Mouse (Mus musculus) CD4-positive, CD25-positive, alpha-beta regulatory T cell, adult 2 months (primary cell): ENCODE results near the gene Sorcs2.

Experiments
- DNase-seq: peaks from one replicate; pipeline ENCODE4 v3.0.0-alpha.2; 2012; ENCODE audit warnings: low read depth, low spot score

Sorcs2 gene

DNA sequence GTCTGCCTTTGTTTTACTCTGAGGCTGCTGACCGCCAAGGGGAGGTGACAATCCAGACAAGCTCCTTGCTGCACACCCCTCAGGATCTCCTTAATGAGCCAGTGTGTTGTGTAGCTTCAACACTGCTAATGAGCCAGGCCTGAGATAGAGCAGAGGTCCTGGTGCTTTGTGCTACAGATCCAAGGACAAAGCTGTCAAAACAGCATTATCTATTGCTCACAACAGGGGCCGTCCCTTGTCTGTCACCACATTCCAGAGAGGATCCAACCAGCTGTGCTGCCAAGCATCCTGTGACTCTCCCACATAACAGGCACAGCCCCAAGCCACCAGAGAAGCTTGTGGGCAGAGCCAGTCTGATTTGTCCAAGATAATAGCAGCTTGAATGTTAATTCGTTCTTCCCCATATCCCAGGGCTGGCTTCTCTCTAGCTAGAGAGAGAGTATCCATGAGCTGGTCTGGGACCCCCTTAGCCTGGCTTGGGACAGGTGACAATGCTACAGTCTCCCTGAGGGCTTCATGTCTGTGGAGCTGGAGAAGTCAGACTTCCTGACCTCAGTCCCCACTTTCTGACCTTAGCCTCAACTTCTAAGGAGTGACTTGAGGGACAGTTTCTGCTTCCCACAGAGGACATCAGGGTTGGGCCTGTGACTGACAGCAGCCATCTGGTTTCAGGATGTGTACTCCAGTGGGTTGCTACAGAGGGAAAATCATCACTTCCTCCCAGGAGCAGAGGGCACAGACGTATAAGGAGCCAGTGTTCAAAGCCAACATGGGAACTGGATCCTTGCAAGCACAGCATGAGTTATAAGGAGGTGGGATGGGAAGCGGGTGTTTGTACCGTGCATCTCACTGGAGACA, 328.2 kb downstream of the Sorcs2 start:
- DNase-seq, result no peak

DNA sequence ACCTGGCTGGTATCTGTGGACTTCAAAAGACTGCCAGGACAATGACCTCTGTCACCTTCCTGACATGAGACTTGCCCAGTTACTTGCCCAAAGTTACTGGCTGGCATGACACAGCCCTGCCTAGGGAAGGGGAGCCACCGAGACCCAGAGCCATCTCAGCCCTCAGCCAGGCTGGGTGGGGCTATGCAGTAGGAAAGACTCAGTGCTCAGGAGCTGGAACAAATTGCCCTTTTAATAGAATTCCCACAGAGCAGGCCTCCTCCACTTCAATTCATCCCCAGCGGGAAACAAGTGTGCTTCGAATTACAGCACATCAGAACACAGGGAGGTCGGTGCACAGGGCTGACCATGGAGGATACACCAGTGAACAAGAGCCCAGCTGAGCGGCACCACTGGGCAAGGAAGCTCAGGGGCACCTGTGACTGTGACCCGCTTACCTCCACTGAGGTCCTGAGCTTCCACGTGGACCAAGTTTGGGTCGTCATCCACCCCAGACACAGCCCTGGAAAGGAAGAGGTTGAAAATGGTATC, 330.2 kb downstream of the Sorcs2 start:
- no peak for DNase-seq

DNA sequence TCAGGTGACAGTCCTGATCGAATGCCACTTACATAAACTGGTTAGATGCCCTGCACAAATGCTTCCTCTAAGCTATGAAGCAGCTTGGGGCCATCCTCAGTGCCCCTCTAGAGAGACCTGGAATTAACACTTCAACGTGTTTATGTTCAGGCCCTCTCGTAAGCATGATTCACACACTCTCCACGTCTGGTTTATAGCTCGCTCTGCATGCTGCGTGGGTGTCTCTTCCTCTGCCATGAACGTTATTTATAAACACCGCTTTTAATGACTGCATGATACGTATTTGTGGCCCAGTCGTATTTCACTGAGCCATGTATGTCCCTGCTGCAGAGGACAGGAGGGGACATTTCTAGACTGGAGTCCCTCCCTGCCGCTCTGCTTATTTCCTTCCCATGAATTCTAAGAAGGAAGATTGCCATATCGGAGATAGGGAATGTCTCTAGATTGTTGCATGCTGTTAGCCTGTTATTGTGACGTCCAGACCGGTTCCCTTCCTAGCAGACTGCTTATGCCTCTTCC, 340.1 kb downstream of the Sorcs2 start:
- no peak for DNase-seq

DNA sequence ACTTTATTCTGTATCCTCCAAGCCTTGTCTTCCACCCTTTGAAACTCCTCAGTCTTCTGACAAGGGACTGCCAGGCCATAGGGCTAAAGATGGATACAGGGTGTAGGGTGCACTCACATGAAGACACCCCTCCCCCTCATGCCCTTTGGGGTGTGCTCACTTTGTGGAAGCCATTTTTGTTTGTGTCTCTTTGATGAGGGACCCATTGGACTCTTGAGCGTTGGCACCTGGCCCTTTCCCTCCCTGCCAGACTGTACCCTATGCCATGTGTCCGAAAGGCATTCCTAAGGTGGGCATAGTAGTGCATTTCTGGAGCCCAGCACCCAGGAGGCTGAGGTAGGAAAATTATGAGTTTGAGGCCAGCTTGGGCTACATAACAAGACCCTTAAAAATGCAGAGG, 341.0 kb downstream of the Sorcs2 start:
- no peak for DNase-seq

DNA sequence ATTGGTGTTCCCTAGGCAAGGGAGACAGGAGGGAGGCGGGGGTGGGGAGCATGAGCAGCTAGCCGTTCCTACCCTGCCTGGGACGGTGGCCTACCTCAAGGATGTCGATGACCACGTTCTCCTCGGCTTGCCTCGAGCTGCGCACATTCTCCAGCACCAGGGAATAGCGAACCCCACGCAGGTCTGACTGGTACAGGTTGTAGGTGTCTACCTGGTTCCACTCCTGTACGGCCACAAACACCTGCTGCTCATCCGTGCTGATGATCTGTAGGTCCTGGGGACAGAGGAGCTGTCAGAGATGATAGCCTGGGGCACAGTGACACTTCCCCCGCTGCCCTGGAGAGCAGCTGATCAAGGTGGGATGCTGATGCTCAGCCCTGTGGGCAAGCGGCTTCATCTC, 342.1 kb downstream of the Sorcs2 start:
- no peak for DNase-seq

DNA sequence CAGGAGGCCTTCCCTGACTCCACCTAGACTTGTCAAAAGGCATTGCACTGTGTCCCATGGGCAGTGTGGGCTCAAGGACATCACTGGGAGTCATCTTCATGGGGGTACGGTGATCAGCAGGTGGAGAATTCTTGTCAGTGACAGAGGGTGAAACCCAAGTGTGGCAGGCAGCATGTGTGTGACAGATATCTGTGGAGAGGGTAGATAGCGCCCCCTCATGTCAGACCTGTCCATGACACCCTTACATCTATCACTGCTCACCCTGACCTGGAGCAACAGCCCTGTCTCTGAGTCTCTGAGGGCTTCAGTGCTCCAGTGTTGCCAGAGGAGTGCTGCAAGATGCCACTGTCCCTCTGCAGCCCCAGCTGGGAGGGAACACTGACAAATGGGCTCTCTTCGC, 343.4 kb downstream of the Sorcs2 start:
- peak; percentile 47 for DNase-seq

DNA sequence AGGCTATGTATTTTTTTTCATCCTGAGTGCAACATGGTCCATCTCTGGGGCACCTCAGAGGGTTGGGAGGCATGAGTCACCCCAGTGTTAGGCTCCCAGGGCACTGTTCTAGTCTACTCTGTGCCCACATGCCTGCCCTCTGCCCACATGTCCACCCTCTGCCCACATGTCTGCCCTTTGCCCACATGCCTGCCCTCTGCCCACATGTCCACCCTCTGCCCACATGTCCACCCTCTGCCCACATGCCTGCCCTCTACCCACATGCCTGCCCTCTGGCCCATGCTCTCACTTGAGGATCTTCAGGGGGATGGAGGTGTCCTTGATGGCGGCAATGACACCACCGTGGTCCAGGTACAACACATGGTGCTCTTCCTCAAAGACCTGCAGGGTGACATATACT, 354.8 kb downstream of the Sorcs2 start:
- DNase-seq, result no peak

DNA sequence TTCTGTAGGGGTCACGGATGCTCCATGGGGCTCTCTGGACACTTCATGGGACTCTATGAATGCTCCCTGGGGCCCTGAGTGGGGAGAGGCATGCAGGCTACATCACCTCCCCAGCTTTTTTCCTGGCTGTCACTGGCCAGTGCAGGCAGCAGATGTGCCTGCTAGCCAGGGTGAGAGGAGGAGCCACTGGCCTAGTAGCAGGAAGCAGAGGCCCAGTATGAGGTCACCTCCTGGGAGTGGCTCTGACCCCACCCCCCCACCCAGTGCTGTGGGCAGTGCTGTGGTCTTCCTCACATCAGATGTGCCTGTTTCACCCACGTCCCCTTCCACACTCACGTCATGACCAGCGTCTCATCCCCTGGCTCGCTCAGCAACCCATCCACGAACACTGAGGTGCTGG, 356.2 kb downstream of the Sorcs2 start:
- no peak for DNase-seq

DNA sequence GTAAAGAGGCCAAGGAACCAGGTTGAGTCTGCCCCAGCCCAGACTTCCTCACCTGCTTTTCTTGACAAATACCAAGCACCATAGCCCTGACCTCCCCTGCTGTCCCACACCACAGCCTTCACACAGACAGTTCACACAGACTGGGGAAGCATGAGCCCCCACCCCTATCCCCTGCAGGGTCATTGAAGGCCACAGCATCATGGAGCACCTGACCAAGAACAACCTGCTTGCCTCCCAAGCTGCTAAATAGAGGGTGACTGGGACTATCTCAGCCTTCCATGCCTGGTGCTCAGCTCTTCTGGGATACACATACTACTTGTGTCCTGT, 356.7 kb downstream of the Sorcs2 start:
- no peak for DNase-seq

DNA sequence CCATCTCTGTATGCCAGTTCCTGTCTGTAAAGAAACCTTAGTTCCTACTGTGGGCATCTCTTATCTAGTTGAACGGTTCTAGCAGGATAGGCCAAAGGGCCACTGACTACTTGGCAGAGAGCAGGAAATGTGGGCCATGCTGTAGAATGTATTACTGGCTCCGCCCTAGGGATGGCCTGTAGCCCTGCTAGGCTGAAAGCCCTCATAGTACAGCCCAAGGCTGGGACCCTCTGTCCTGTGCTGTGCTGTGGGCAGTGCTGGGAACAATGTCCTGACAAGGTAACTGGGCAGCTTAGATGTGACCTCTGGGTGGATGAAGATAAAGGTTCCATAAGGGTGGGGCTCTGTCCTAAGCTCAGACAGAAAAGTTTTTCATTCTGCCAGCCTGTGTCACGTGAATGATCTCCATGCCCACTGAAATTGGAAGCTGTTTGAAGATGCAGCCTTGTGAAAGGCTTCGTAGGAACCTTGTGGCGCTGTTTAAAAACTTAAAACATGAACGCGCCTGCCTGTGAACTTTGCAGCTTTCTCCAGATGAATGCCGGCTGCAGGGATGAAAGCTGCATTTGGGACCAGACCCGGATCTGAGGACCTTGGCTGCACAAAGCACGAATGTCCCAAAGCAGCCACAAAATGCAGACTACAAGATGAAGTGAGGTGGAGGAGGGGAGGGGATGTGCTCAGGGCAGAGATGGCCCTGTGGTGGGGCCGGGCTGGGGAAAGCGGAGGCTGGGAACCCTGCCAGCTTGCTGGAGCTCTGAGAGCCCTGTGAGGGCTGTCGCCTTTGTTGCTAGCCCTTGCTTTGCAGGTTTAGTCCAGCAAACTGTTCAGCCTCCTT, 357.3 kb downstream of the Sorcs2 start:
- DNase-seq, result no peak

DNA sequence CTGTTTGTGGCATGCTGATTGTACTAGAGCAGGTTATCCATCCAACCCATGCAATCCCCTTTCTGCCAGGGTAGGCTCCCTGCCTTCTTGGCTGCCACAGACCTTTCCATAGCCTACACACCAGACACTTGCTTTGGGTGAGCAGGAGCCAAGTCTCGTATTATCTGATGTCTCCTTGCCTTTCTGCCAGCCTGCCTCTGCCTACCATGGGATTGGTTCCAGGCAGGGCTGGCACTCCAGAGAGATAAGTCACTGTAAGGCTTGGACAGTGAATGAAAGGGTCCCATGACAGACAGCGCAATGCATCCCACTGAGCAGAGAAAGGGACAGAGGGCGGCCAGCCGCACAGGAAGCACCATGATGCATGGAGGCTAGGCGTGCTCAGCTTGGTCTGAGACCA, 358.3 kb downstream of the Sorcs2 start:
- no peak for DNase-seq

DNA sequence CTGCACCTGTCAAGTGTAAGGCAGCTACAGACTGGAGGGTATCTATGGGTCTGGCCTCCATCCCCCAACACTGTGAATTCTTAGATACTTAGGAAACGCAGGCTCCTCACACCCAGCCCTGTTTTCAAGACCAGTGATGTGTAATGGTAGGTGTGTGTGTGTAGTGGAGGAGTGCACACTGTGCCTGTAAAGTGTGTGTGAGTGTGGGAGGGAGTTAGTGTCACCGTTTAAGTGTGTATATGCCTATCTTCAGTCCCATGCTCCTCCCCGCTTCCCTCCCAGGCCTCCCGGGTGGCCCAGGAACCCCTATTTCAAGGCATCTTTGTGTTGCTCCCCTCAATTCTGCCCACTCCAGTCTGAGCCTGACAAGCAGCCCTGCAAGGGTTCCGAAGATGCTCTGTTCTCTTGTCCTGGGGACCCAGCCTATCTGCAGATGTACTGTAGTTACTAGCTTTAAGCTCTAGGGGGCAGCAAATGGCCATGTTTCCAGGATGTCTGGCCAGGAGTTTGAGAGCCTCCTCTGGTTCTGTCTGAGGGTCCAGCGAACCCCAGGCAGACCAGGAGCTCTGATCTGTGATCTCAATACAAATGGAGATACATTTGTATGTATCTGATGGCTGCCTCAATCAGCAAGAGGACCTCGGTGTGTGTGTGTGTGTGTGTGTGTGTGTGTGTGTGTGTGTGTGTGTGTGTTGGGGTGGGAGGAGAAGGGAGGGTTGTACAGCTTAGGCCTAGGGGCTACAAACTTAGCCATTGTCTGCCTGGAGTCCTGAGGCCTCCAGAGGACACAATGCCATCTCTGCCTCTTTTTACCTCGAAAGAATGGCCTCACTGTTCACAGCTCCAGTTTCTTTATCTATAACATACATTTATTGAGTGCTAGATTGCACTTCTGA, 364.2 kb downstream of the Sorcs2 start:
- peak; percentile 77 for DNase-seq

DNA sequence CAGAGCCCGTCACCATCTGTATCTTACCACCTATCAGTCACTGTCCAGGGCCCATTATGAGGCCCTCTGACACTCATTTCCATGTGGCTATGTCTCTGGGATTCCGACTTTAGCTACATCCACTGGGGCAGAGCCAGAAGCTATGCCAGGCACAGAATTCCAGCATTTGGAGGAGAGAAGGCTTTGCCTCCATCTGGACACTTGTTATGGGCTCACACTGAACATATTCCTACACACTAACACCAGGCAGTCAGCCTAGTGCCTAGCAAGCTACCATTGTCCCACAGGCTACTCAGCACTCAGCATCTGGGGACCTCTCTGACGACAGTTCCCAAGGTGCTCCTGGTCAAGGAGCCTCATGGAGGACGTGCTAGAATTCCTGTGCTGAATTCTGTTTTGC, 372.9 kb downstream of the Sorcs2 start:
- no peak for DNase-seq

DNA sequence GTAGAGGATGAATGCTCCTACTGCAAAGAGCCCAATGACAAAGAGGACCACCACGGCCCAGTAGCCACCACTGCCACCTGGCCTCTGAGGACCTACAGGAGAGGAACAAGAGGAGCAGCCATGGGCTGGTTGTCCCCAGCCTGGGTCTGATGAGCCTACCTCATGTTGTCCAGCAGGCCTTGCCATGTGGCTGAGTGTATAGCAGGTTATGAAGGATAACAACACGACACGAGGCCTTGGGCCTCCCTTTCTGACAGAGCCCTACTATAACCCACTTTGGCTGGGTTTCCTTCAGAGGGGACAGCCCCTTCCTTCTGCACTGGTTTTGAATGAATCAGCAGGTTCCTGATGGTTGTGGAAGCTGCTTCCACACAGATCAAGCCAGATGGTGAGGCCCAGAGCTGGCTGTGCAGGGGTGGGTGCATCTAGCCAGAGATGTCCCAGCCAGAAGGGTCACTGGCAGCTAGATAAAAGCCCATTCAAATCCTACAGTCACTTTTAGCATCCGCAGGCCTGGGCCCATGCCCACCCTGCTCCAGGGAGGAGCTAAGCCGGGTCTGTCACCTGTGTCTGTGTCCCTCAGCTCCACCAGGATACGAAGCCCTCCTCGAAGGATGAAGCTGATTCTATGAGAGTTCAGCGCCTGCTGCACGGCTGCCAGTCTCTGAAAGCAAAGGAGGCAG, 373.8 kb downstream of the Sorcs2 start:
- DNase-seq, result no peak

DNA sequence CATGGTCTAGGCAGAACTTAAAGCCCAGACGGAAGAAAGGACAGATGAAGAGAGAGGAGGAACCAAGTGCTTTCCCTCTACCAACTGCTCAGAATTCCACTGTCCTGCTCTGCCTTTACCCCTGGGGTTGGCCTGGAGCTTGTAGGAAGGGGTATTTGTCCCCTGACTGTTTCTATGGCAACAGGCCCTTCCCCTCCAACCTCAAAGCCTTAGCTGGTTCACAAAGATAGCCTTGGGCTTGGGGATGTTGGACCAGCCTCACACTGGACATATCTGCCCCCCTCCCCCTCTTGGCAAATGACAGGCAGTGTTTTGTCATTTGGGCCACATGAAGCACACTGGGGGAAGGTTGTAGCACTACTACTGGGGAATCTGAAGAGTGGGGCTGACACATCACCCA, 375.6 kb downstream of the Sorcs2 start:
- DNase-seq, result no peak

DNA sequence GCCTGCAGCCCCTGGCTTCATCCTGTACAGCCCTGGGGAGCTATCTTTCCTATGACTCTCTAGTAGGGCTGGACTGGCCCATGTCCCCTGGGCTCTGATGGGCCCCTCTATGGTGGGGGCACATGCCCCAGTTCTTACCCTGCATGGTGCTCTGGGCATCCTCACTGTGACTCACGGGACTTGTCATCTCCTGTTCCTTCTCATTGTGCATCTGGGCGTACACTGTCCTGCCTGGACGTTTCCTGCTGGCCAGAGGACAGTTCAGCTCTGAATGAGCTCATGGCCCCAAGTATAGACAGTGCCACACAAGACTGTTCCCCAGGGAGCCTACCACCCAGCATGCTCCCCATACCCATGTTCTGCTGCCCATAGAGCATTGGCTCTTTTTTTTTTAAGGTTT, 376.8 kb downstream of the Sorcs2 start:
- DNase-seq, result no peak

DNA sequence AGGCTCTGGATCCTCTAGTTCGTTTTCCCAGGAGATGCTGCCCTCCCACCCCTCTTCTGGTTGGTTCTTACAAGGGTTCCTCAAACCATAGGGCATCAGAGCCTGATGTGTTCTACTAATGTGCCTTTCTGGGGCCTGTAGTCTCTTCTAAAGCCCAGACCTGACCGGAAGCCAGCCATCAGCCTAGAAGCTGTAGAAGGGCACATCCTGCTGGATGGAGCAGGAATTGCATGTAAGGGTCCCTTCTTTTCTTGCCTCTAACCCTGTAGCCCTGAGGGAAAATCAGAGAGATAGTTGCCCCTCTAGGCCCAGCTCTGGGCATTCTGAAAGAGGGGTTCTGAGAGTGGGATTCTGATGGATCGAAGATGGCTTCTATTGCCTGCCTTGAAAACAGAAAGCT, 379.6 kb downstream of the Sorcs2 start:
- DNase-seq, result peak; percentile 76

DNA sequence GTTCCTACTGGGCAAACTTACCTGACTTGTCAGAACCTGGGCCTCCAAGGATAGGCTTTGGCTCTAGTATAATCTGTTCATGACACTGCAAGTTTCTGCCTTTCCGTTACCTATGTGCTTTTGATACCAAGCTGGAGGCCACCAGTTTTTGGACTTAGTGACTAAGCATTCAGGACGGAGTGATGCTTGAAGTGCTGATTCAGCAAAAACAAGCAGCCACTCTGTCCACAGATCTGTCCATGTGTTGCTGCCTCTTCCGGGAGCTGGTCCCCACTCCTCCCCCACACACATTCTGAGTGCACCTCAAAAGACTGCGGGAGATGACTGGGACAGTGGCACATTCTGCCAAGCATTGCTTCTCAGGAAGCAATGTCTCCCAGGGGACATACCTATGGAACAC, 388.5 kb downstream of the Sorcs2 start:
- no peak for DNase-seq

DNA sequence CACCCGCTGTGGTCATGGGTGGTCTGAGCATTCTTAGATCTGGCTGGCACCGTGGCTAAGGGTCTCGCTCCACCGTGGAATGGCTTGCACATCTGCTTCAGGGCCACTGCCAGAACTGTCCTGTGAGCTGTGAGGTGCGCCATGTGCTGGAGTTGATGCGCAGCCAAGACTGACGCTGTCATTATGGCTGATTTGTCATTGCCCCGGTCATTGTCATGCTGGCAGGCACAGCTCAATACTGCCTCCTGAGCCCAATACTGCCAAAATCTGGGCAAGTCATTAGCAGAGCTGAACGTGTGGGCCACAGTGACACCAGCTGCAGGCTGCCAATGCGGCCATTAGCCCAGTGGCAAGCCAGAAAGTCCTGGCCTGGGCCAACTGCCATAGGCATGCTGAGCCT, 390.3 kb downstream of the Sorcs2 start:
- DNase-seq, result no peak

DNA sequence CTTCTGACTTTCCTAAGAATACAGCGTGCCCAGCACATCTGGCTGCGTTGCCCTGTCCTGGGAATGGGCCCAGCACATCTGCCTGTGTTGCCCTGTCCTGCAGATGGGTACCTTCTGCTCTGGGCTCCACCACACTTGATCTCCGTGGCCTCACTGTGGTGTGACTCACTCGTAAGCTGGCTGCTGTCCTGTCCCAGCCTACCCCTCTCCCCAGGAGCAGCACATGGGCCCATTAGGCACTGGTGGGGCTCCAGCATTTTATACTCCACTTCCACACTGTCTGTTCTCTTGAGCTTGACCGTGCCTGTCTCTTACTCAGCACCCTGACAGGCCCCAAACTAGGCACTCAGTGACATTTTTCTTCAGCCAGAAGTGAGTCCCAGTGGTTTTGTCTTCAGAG, 391.4 kb downstream of the Sorcs2 start:
- no peak for DNase-seq

DNA sequence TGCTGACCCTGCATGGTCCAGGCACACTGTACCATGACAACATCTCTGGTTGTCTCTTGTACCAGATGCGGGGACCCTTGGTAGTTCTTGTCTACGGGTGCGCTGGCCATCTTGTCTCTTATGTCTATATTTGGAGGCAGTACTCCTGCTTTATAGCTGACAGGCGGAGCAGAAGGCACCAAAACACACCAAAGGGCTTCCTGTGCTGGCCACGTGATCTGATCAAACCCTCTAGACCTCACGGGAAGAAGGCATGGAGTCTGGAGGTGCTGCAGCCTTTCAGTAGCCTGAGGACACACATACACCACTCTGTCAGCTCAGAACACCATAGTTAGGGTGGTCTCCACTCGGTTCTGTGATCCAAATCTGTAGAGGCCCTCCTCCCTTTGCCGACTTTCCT, 391.8 kb downstream of the Sorcs2 start:
- DNase-seq, result peak; percentile 72
